Mouse (Mus musculus) macrophage (primary cell): ENCODE results near the gene Fam166a. TPM values are rescaled to one million over a fixed set of nuclear protein-coding genes. Genes with fewer than 3 reads are reported as not detected.
A peak's percentile ranks its signal among the peaks of the same experiment; 100 is the strongest.

ENCODE experiments used
- H3K27ac ChIP-seq: fragments of 350-480 bp; formaldehyde crosslinking; 2 replicates; pipeline ENCODE4 v1.9.0; 2021
- H3K36me3 ChIP-seq: fragments of 350-480 bp; formaldehyde crosslinking; 2 replicates; pipeline ENCODE4 v1.9.0; 2021; ENCODE audit errors: inconsistent target
- H3K4me3 ChIP-seq: fragments of 350-480 bp; formaldehyde crosslinking; 2 replicates; pipeline ENCODE4 v1.9.0; 2021; ENCODE audit errors: inconsistent target
- H3K79me2 ChIP-seq: fragments of 350-480 bp; formaldehyde crosslinking; 2 replicates; pipeline ENCODE4 v1.9.0; 2021; ENCODE audit errors: inconsistent target
- WGBS: methylation state at CpG from one replicate; pipeline ENCODE4 v1.1.7; 2026; ENCODE audit warnings: inconsistent platforms; ENCODE audit not compliant: missing documents; 5-methylcytosine and 5-hydroxymethylcytosine counted together
- polyA plus RNA-seq: library from polyadenylated mRNA; stranded (reverse); fragments of 250-400 nt; gene quantifications from 3 replicates; pipeline ENCODE4 v1.2.4, GENCODE M21; 2018; ENCODE audit warnings: inconsistent platforms

Gene Fam166a
- polyA plus RNA-seq, 1 experiment from 2014 or later, result not detected

DNA sequence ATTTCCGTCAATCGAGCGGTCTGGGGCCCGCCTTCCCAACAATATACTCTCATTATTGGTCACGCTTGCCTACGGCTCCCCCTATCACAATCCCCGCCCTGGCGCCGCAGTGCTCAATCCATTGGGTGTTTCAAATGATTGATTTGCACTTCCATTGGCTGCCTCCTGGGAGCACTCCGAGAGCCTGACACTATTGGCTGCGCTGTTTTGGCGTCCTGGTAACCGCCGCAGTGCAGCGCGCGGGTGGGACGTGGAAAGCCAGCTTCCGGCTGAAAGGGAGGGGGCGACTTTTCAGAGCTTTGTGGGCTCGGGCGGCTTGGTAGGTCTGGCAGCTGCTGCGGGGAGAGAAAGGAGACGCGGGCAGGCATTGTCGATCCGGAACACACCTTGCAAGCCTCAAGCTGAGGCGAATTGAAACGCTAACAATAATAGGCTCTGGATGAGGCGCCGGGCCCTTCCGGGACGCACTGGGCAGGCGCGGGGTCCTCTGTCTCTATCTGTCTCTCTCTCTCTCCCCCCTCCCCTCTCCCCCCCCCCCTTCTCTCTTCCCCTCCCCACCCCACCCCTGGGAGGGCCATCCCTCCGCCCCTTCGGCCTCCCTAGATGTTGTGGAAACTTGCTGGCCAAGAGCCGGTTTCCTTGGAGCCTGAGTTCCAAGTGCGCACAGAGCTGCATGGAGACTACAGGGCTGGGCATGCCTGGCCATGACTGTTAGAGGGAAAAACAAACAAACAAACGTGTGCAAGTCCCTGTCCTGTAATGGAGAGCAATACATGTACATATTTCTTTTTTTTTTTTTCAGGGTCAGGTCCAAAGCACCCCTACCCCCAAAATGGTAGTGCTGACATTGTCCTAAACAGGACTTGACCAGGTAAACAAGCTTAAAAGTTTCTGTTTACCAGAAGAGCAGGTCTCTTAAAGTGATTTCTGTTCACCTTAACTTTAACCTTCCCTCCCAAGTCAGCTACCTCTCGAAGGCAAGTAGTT lies 6.5 kb downstream of the Fam166a start:
- WGBS, result 3% methylated on average over 33 of the region's 41 CpGs
- Histone ChIP-seq H3K27ac (peak overlapping the region; percentile 80), H3K36me3 (no peaks in the 10 kb centered on the region), H3K79me2 (peaks cover 13% of the 10 kb centered on the region), H3K4me3 (peak overlapping the region; percentile 78)

DNA sequence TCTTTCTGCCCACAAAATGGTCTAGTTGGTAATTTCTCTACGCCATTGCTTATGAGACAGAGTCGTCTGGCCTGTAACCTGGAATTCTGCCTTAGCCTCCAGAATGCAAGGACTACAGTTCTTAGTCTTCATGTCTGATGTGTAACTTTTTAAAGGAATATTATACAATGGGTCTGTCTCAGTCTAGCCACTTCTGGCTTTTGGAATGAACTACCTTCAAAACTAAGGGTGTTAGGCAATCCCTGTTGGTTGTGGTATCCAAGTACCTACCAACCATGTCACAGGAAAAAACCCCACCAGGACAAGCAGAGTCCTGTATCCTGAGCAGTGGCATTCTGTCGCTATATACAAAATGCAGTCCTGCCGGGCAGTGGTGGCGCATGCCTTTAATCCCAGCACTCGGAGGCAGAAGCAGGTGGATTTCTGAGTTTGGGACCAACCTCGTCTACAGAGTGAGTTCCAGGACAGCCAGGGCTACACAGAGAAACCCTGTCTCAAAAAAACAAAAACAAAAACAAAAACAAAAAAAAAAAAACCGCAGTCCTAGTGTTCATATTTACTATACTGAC lies 7.3 kb downstream of the Fam166a start:
- Histone ChIP-seq H3K36me3 (no peaks in the 10 kb centered on the region), H3K79me2 (peaks cover 13% of the 10 kb centered on the region), H3K27ac (peak overlapping the region; percentile 80), H3K4me3 (peak overlapping the region; percentile 78)
- 88% methylated on average over 8 of the region's 8 CpGs for WGBS

DNA sequence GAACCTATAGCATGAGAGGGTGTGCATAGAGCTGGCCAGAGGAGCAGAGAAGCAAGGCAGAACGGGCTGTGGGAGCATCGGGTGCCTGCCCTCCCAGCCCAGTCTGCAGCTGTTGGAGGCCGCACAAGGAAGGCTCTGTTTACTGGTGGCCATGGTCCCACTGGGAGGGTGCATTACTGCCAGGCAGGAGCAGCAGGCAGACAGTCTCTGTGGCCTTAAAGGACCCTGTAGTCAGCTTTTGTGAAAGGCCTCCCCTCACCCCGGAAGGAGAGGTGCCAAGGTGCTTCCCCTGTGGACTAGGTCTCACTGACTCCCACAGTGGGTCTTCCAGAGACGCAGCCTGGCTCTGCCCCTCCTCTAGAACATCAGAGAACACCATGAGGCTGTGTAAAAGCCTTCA lies 8.3 kb downstream of the Fam166a start:
- 87% methylated on average over 5 of the region's 5 CpGs for WGBS
- Histone ChIP-seq H3K27ac (no peak overlapping the region), H3K36me3 (no peaks in the 10 kb centered on the region), H3K79me2 (peaks cover 13% of the 10 kb centered on the region), H3K4me3 (no peak overlapping the region)

DNA sequence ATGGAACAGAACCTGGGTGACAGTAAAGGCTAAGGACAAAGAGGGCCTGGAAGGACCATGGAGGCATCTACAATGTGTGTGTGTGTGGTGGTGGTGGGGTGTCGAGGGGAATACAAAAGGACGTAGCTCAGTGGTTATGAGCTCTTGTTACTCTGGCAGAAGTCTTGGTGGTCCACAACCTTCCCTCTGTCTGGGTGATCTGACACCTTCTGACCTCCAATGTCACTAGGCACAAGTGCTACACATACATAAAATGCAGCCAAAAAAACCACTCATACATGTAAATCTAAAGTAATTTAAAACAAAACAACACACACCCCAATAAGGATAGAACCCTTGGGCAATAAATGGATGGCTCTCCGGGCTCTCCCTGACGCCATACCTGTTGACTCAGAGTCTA lies 8.9 kb downstream of the Fam166a start:
- Histone ChIP-seq H3K27ac (no peak overlapping the region), H3K79me2 (peaks cover 13% of the 10 kb centered on the region), H3K36me3 (no peaks in the 10 kb centered on the region), H3K4me3 (no peak overlapping the region)
- 98% methylated on average over 4 of the region's 4 CpGs for WGBS

DNA sequence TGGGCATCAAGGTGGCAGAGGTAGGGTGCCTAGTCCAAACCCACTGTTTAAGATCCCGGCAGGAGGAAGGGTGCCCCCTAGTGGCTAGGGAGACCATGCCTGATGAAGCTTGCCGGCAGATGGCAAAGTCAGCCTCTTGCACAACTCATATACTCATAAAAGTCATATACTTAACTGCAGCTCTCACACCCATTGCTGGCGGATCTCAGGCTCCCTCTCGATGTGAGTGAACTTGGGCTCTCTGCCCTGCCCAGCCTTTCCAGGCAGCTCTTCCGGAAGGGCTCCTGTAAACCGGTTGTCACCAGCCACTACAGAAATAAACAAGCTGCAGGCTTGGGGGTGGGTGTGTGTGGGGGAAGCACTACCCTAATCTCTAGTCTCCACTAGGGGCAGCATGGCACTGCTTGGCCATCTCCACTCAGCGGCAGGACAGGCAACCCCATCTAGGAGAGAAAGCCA lies 9.9 kb downstream of the Fam166a start:
- H3K79me2 ChIP-seq, result peaks cover 6% of the 10 kb centered on the region
- peak overlapping the region; percentile 22 for H3K4me3 ChIP-seq
- 1% methylated on average over 7 of the region's 7 CpGs for WGBS

DNA sequence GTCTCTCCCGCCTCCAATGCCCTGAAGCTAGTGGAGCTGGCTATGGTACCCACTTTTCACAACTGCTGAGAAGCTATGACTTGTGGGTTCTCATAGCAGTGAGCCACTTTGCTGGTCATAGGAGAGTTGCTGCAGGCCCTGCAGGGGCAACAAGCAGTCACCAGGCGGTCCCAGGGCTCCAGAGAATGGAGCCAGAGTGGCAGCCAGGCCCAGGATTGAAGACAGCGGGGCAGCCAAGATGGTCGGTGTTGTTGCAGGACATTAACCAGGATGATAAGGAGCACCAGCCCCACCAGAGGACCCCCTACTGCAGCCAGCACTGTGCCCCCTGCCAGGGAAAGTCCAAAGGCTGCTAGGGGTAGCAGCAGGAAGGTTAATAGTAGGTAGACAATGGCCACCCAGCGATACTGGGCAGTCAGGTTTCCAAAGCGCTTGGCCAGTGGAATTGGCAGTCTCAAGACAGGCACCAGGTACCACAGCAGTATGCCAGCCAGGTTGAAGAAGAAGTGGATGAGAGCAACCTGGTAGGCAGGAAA lies 10.5 kb downstream of the Fam166a start:
- H3K79me2 ChIP-seq, result peaks cover under 1% of the 10 kb centered on the region; the same call in 1 of the 2 replicates
- no peak overlapping the region for H3K4me3 ChIP-seq
- H3K36me3 ChIP-seq, result no peaks in the 10 kb centered on the region
- H3K27ac ChIP-seq, result no peak overlapping the region
- 94% methylated on average over 6 of the region's 6 CpGs for WGBS

More for the DNA sequence above, 9.9 kb downstream of the Fam166a start:
- peak overlapping the region; percentile 46; the same call in 1 of the 2 replicates for H3K27ac ChIP-seq
- H3K36me3 ChIP-seq, result no peaks in the 10 kb centered on the region

DNA sequence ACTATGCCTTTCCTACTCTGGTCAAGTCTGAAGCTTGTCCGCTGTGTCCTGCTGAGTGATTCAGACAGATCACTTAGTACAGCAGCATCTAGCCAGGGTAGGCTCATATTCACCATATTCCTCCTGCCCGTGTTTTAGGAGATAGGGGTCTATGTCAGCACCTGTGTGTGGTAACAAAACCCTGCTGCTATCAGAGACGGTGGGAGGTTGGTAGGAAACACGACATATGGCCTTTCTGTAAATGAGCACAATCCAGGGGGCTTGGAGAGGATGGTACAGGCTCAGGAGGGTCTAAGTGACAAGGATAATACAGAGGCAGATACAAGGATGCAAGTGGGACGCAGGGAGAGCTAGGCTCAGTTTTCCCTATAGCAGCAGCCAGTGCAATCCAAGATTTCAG lies 11.0 kb downstream of the Fam166a start:
- no peaks in the 10 kb centered on the region for H3K79me2 ChIP-seq
- H3K4me3 ChIP-seq, result no peak overlapping the region
- no peaks in the 10 kb centered on the region for H3K36me3 ChIP-seq
- H3K27ac ChIP-seq, result no peak overlapping the region
- WGBS, result 95% methylated on average over 5 of the region's 5 CpGs

DNA sequence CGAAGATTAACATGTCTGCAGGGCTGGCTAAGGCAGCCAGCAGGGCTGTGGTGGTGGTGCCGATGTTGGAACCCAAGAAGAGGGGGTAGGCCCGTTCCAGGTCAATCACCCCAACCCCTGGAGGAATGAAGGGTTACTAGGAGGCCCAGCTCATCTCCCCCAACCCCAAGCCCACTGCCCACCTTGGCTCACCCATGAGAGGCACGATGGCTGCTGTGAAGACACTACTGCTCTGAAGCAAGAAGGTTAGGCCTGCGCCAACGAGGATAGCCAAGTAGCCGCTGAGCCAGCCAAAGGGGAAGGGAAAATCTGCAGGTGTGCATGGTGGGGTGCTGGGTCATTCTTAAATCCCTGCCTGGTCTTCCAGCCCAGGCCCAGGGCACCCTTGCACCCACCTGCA lies 12.0 kb downstream of the Fam166a start:
- Histone ChIP-seq H3K4me3 (no peak overlapping the region), H3K27ac (no peak overlapping the region), H3K36me3 (no peaks in the 10 kb centered on the region), H3K79me2 (no peaks in the 10 kb centered on the region)
- WGBS, result 100% methylated on average over 7 of the region's 7 CpGs

DNA sequence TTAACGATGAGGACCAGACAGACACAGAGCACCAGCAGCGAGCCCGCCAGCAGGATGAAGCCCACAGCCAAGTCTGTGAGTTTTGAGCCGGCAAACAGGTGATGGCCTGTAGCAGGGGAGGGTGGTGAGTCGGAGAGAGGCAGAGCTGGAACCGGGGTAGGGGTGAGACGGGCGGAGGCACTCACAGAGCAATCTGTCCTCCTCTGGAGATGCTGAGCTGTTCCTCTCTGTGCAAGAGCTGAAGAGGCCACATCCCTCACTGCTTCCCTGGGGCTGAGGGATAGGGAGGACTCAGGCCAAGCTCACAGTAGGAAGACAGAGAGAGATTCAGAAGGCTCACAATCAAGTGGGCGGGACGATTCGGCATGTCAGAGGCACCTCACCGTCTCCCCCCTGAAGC lies 12.5 kb downstream of the Fam166a start:
- 91% methylated on average over 12 of the region's 12 CpGs for WGBS
- Histone ChIP-seq H3K36me3 (no peaks in the 10 kb centered on the region), H3K79me2 (no peaks in the 10 kb centered on the region), H3K4me3 (no peak overlapping the region), H3K27ac (no peak overlapping the region)

DNA sequence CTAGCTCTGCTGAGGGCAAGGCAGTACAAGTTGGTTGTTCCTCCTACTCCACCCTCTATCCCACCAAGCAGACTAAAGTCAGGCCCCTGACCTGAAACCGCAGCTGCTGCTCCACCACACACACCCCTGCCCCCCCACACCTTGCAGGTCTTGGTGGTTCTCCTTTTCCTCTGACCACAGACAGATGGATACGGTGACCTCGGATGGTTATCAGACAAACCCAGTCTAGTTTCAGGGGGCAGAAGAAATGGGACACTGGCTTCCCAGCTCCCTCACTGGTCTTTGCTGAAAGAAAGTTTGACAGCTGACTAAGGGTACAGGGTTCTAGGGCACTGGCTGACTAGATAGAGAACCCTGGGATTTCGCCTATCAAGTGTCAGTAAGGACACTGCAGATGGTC lies 14.9 kb downstream of the Fam166a start:
- H3K4me3 ChIP-seq, result no peak overlapping the region
- H3K36me3 ChIP-seq, result no peaks in the 10 kb centered on the region
- no peak overlapping the region for H3K27ac ChIP-seq
- 22% methylated on average over 4 of the region's 4 CpGs for WGBS
- no peaks in the 10 kb centered on the region for H3K79me2 ChIP-seq

DNA sequence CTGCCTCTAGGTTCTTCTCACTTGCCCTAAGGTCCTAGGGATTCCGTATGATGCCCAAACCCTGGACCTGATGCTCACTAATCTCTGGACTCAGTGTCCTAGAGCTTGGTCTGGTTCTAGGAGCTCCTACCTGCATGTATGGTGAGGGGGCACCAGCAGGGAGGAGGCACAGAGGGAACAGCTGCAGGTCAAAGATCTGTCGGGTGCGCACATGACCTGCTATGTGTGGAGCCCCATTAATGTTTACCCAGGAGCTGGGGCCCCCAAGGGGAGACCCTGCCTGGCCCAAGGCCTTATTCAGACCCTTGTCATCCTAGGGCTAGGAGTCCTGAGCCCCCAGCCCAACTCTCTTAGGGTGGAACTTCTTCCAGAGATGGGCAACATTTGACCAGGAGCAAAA lies 15.5 kb downstream of the Fam166a start, which contains the start of gene Slc34a3:
Gene Slc34a3, minus strand, starts transcription at position 315 of the 400 bp plus-strand sequence.
- WGBS, result 61% methylated on average over 3 of the region's 3 CpGs
- Histone ChIP-seq H3K36me3 (no peaks in the 10 kb centered on the region), H3K79me2 (no peaks in the 10 kb centered on the region), H3K4me3 (no peak within 1 kb of the TSS), H3K27ac (no peak within 1 kb of the TSS)

DNA sequence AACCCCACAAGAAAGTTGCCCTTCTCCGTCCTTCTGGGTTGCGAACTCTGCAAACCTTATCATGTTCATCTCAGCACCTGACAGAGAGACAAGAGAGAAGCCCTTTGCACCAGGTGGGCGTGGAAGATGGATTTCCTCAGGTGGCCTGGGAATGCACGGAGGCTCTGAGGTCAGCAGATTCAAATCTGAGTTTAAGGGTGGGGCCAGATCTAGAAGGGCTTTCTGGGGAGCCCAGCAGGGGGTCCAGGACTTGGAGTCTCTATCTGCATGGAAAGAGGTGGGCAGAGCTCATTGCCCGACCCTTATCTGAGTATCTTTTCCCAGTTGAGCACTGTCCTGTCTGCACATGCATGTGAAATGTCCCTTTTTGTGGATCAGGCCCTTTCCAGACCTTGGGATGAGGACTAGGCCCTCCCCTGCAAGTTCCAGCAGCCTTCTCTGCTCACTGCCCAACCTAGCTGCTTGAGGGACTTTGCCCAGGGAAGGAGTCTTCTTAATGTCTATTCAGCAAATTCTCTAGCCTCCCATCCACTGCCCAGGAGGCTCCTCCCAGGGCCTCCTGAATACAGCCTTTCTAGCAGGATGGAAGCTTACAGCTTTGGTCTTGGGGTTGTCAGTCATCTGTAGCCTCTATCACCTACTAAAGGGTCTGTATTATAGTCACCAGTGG lies 16.1 kb downstream of the Fam166a start:
- WGBS, result 91% methylated on average over 5 of the region's 5 CpGs
- H3K36me3 ChIP-seq, result no peaks in the 10 kb centered on the region
- H3K79me2 ChIP-seq, result no peaks in the 10 kb centered on the region
- no peak overlapping the region for H3K4me3 ChIP-seq
- H3K27ac ChIP-seq, result no peak overlapping the region

DNA sequence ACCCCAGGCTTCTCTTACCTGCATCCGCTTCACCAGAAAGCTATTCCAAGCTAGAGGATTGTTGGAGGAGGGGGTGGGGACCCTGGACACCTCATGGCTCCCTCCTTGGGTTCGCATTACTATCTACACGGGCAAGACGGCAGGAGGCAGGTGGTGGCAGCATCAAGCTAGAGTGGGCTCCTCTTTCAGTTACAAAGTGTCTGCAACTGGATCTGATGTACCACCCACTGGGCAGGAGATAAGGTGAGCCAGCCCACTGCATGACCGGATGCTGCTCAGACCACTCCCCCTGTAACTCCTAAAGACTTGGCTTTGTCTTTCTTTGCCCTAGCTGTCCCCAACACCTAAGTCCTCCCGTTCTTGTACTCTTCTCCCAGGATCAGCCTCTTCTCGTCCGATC lies 18.1 kb downstream of the Fam166a start, which contains the start of gene Rnf224:
Gene Rnf224, minus strand, starts transcription at position 174 of the 400 bp plus-strand sequence.
- Histone ChIP-seq H3K79me2 (no peaks in the 10 kb centered on the region), H3K4me3 (no peak within 1 kb of the TSS), H3K36me3 (no peaks in the 10 kb centered on the region), H3K27ac (no peak within 1 kb of the TSS)
- 87% methylated on average over 8 of the region's 8 CpGs for whole genome bisulfite sequencing

DNA sequence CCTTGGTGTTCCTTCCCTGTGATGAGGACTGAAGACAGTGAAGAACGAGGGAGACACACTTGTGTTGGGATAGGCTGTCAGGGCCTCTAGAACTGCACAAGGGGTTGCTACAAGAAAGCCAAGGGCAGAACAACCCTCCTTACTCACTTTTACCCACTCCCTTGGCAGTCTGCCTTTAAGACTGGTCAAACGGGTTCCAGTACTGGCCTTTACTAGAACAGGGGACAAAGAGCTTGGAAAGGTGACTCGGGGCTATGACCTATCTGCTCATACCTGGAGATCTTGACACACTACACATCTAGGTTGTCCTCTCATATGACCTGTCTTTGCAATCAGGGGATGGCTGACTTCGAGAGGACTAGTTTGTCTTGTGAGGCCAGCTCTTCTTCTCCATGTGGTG lies 19.0 kb downstream of the Fam166a start:
- no peak overlapping the region for H3K27ac ChIP-seq
- no peak overlapping the region for H3K4me3 ChIP-seq
- H3K79me2 ChIP-seq, result no peaks in the 10 kb centered on the region
- no peaks in the 10 kb centered on the region for H3K36me3 ChIP-seq
- WGBS, result 86% methylated on average over 4 of the region's 4 CpGs
